Mouse (Mus musculus) kidney, adult 2 months (tissue): ENCODE results near the gene Scamp3. TPM values are rescaled to one million over a fixed set of nuclear protein-coding genes. Genes with fewer than 3 reads are reported as not detected.

Source experiments
- DNase-seq: peaks from one replicate; pipeline ENCODE4 v3.0.0; 2021
- H3K27ac ChIP-seq: fragments of 200-500 bp; 2 replicates; pipeline ENCODE4 v1.5.1; 2012; ENCODE audit warnings: low read depth, low read length, control low read depth, inconsistent platforms; ENCODE audit not compliant: insufficient read depth
- H3K27me3 ChIP-seq: fragments of 200-500 bp; replicated peaks from 2 replicates; pipeline ENCODE4 v1.6.1; 2012; ENCODE audit warnings: mild to moderate bottlenecking, moderate library complexity, low read length, inconsistent platforms; ENCODE audit not compliant: control insufficient read depth, insufficient read depth
- H3K36me3 ChIP-seq: fragments of 200-500 bp; 2 replicates; pipeline ENCODE4 v1.6.1; 2012; ENCODE audit warnings: mild to moderate bottlenecking, moderate library complexity, low read length, inconsistent platforms; ENCODE audit not compliant: control insufficient read depth, insufficient read depth
- H3K4me1 ChIP-seq: fragments of 200-500 bp; 2 replicates; pipeline ENCODE4 v1.6.1; 2011; ENCODE audit warnings: low read length; ENCODE audit not compliant: control insufficient read depth, insufficient read depth
- H3K4me3 ChIP-seq: fragments of 200-500 bp; 2 replicates; pipeline ENCODE4 v1.5.1; 2011; ENCODE audit warnings: mild to moderate bottlenecking, low read depth, low read length, control low read depth; ENCODE audit not compliant: insufficient read depth
- CTCF ChIP-seq: fragments of 200-500 bp; conservative IDR thresholded peaks from 2 replicates; pipeline ENCODE4 v1.5.1; 2011; ENCODE audit warnings: low read depth, mild to moderate bottlenecking, control low read depth, low read length, moderate library complexity, mixed read lengths; ENCODE audit not compliant: insufficient read depth, insufficient read length
- POLR2A ChIP-seq: fragments of 200-500 bp; IDR thresholded peaks from one replicate; pipeline ENCODE4 v1.6.1; 2011; ENCODE audit warnings: low read depth, low read length, control low read depth
- WGBS: fragments of 180-500 bp; shearing (Covaris S2); methylation state at CpG from one replicate; pipeline ENCODE4 v1.1.7; 2018; 5-methylcytosine and 5-hydroxymethylcytosine counted together
- polyA plus RNA-seq: library from polyadenylated mRNA; depleted of rRNA; stranded (reverse); fragments of >200 nt; gene quantifications from 2 replicates; pipeline ENCODE4 v1.2.3, GENCODE M21; 2012

The Scamp3 gene
- polyA plus RNA-seq, 1 experiment, result 138 TPM

DNA sequence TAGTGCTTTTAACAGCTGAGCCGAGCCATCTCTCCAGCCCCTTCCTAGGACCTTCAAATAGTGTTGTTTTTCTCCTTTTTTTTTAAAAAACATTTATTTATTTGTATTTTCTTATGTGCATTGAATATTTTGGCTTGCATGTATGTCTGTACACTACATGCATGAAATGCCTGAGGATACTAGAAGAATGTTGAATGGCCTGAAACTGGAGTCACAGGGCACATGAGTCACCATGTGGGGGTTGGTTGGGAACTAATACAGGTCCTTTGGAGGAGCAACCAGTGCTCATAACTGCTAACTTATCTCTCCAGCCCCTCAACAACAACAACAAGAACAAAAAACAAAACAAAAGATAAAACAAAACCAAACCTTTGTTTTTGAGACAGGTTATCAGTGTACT lies 14.2 kb upstream of the Scamp3 start:
- 86% methylated on average over 1 of the region's 1 CpGs for WGBS
- H3K27me3 ChIP-seq, result no peaks in the 10 kb centered on the region
- DNase-seq, result no peak
- H3K27ac ChIP-seq, result no peak overlapping the region
- H3K4me3 ChIP-seq, result no peak overlapping the region
- peaks cover 8% of the 10 kb centered on the region; the same call in 1 of the 2 replicates for H3K4me1 ChIP-seq
- no peaks in the 10 kb centered on the region for H3K36me3 ChIP-seq
- TF ChIP-seq CTCF (no peak), POLR2A (no peak)

DNA sequence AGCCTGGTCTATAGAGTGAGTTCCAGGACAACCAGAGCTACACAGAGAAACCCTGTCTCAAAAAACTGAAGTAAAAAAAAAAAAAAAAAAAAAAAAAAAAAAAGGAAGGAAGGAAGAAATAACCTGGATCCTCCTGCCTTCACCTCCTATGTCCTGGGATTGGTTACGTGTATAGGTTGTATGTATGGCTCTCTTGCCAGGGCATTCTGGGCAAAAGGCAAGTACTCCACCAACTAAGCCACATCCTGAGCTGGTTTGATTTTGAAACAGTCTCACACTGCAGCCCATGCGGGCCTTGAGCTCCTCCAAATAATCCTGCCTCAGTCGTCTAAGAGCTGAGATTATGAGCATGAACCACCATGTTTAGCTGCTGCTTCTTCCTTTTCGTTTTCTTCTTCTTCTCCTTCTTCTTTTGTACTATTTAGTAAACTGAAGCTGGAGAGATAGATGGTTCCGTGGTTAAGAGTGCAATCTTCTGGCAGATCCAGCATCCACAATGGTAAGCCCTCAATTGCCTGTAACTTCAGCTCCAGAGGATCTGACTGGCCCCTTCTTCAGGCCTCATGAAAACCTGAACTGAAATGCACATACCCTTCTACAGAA lies 13.5 kb upstream of the Scamp3 start:
- H3K27ac ChIP-seq, result no peak overlapping the region
- 72% methylated on average over 5 of the region's 5 CpGs for WGBS

DNA sequence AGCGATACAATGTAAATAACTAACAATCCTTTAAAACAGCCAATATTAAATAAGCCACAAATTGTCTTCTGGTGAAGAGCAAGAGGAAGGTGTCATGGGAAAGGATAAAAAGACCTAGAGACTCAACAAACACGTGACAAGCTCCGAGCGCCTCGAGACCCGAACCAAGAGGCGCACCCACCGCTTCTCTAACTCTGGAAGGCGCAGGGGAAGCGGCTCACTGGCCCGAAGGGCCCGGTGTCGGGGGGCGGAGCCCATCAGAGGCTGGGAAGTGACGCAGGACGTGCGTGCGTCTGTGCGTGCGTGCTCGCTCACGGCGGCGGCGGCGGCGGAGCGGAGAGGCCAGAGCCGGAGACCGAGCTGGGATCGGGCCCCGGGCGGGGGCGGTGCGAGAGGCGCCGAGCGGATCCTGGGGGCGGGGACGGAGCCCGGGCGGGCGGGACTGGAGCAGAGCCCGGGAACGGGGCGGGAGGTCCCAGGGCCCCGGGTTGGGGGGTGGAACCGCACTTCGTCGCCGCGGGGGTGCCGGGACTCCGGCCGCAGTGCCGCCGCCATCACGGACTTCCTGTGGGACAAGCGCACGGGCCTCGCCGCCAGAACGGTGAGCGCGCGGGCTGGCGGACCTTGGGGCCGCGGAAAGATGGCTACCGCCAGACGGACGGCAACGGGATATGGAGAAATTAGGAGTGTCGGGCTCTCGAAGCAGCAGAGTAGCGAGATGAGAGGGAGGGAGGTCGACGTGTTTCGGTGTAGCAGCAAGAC lies 12.6 kb upstream of the Scamp3 start, which contains the start of gene Clk2:
Clk2 (plus strand) TSS at position 290 of the 762 bp plus-strand sequence.
- WGBS, result 2% methylated on average over 79 of the region's 79 CpGs
- no peak for TF ChIP-seq CTCF
- peak; percentile 29 for TF ChIP-seq POLR2A
- Histone ChIP-seq H3K27me3 (no peaks in the 10 kb centered on the region), H3K36me3 (peaks cover 12% of the 10 kb centered on the region), H3K4me3 (peak within 1 kb of the TSS; percentile 79), H3K4me1 (peaks cover 8% of the 10 kb centered on the region; the same call in 1 of the 2 replicates), H3K27ac (peak within 1 kb of the TSS; percentile 74)
- DNase-seq, result peak; percentile 97

More for the DNA sequence above, 13.5 kb upstream of the Scamp3 start:
- no peak for DNase-seq
- no peak overlapping the region for H3K4me3 ChIP-seq
- no peaks in the 10 kb centered on the region for H3K27me3 ChIP-seq
- peaks cover 4% of the 10 kb centered on the region for H3K36me3 ChIP-seq
- peaks cover 8% of the 10 kb centered on the region; the same call in 1 of the 2 replicates for H3K4me1 ChIP-seq
- TF ChIP-seq CTCF (no peak), POLR2A (no peak)

DNA sequence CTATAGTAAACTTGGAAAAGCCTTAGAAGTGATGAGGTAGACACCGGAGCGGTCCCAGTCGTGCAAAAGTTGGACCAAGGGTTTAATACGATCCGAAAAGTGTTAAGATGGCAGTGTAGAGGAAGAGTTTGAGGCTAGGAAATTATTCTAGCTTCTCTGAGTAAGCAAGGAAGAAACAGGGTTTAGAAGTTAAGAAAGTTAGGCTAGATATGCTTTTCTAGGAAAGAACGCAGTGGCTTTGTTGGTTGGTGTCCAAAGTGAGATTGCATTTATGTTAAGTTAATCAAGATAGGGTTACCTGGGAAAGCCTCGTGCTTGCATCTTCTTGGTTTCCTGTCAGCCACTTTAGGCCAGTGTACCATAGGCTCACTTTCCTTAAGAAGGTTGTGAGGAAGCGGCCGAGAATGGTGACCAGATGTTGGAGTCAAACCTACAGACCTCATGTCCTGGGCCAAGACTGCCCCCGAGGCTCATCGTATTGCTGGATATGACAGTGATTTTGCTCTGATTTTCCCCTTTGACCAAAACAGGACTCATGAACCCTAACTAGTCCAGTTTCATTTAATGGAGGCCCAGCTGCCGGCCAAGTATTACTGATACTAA lies 11.9 kb upstream of the Scamp3 start:
- peak overlapping the region; percentile 79 for H3K4me3 ChIP-seq
- H3K4me1 ChIP-seq, result peaks cover 8% of the 10 kb centered on the region; the same call in 1 of the 2 replicates
- no peaks in the 10 kb centered on the region for H3K27me3 ChIP-seq
- TF ChIP-seq CTCF (no peak), POLR2A (no peak)
- peaks cover 13% of the 10 kb centered on the region for H3K36me3 ChIP-seq
- 9% methylated on average over 12 of the region's 12 CpGs for WGBS
- peak overlapping the region; percentile 59 for H3K27ac ChIP-seq
- no peak for DNase-seq

DNA sequence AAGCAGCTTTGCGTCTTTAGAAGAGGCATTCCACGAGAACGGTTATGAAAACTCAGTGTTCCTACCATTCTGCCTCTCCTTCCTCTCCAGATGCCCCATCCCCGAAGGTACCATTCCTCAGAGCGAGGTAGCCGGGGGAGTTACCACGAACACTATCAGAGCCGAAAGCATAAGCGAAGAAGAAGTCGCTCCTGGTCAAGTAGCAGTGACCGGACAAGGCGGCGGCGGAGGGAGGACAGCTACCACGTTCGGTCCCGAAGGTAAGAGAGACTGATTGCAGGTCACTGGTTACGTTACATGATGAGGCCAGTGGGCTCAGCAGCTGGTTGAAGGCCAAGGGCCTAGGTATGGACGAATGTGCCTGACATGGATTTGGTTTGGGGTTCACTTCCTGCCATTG lies 10.3 kb upstream of the Scamp3 start:
- H3K36me3 ChIP-seq, result peaks cover 13% of the 10 kb centered on the region
- WGBS, result 85% methylated on average over 19 of the region's 19 CpGs

DNA sequence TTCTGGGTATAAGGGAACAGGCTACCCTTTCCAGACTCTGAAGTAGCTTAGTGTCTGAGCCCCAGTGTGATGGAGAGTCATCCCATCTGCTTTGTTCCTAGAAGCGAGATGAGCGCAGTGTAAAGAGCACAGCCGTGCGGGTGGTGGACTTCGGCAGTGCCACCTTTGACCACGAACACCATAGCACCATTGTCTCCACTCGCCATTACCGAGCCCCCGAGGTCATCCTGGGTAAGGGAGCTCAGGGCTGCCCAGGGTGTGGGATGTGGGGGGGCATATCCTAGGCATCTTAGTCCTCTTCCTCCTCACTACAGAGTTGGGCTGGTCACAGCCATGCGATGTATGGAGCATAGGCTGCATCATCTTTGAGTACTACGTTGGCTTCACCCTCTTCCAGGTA lies 2.4 kb upstream of the Scamp3 start:
- H3K27me3 ChIP-seq, result no peaks in the 10 kb centered on the region
- no peak overlapping the region for H3K4me3 ChIP-seq
- DNase-seq, result no peak
- TF ChIP-seq CTCF (no peak), POLR2A (no peak)
- 89% methylated on average over 11 of the region's 11 CpGs for WGBS
- H3K36me3 ChIP-seq, result peaks cover 4% of the 10 kb centered on the region
- peaks cover 4% of the 10 kb centered on the region for H3K4me1 ChIP-seq
- H3K27ac ChIP-seq, result no peak overlapping the region

More for the DNA sequence above, 10.3 kb upstream of the Scamp3 start:
- Histone ChIP-seq H3K27me3 (no peaks in the 10 kb centered on the region), H3K4me3 (no peak overlapping the region), H3K4me1 (peaks cover 8% of the 10 kb centered on the region; the same call in 1 of the 2 replicates), H3K27ac (no peak overlapping the region)
- no peak for TF ChIP-seq POLR2A
- no peak for TF ChIP-seq CTCF
- no peak for DNase-seq

DNA sequence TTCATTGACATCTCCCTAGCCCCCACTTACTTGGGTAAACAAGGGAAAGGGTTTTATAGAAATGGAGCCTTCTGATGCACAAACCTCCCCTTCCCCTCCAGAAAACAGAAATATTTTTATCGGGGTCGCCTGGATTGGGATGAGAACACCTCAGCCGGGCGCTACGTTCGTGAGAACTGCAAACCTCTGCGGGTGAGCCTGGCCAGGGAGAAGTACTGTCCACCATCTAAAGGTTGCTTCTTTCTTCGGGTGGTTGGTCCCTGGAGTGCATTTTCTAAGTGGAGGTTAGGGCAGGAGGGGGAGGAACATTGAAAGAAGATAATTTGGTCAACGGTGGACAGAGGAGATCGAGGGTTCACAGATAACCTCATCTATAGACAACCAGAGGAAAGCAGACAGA lies 1.7 kb upstream of the Scamp3 start:
- no peak for DNase-seq
- H3K36me3 ChIP-seq, result peaks cover 4% of the 10 kb centered on the region
- no peak for TF ChIP-seq POLR2A
- TF ChIP-seq CTCF, result no peak
- no peaks in the 10 kb centered on the region for H3K27me3 ChIP-seq
- 91% methylated on average over 10 of the region's 10 CpGs for WGBS
- peaks cover 4% of the 10 kb centered on the region for H3K4me1 ChIP-seq
- H3K4me3 ChIP-seq, result no peak overlapping the region
- H3K27ac ChIP-seq, result no peak overlapping the region
